Mouse (Mus musculus) midbrain, postnatal 0 days (tissue): Measurements from ENCODE around the gene Aatf. TPM values are rescaled to one million over a fixed set of nuclear protein-coding genes. Genes with fewer than 3 reads are reported as not detected.

Experiments
- ATAC-seq: fragments of 200-750 bp; cut with Nextera tagmentation; 2 replicates; pipeline ENCODE4 v1.8.0; 2017; ENCODE audit warnings: moderate number of reproducible peaks, mild to moderate bottlenecking, moderate TSS enrichment, moderate library complexity; ENCODE audit not compliant: low FRiP score
- DNase-seq: peaks from one replicate; pipeline ENCODE4 v3.0.0-alpha.2; 2015; ENCODE audit warnings: low spot score
- H3K27ac ChIP-seq: fragments of 300-500 bp; sonication (generic); 2 replicates; pipeline ENCODE4 v1.5.1; 2014; ENCODE audit warnings: low read depth, mild to moderate bottlenecking, low read length, mixed read lengths
- H3K27me3 ChIP-seq: fragments of 300-500 bp; sonication (generic); 2 replicates; pipeline ENCODE4 v1.6.1; 2014; ENCODE audit warnings: low read length, control low read depth, mixed read lengths; ENCODE audit not compliant: insufficient read depth
- H3K36me3 ChIP-seq: fragments of 300-500 bp; sonication (generic); 2 replicates; pipeline ENCODE4 v1.6.1; 2014; ENCODE audit warnings: low read length, control low read depth, mixed read lengths; ENCODE audit not compliant: insufficient read depth
- H3K4me1 ChIP-seq: fragments of 300-500 bp; sonication (generic); 2 replicates; pipeline ENCODE4 v1.6.1; 2014; ENCODE audit warnings: mild to moderate bottlenecking, control low read depth, antibody characterized with exemption, low read length, mixed read lengths; ENCODE audit not compliant: insufficient read depth
- H3K4me2 ChIP-seq: fragments of 300-500 bp; sonication (generic); 2 replicates; pipeline ENCODE4 v1.6.1; 2014; ENCODE audit warnings: low read depth, mild to moderate bottlenecking, low read length, mixed read lengths; ENCODE audit not compliant: poor library complexity, severe bottlenecking
- H3K4me3 ChIP-seq: fragments of 300-500 bp; sonication (generic); 2 replicates; pipeline ENCODE4 v1.5.1; 2014; ENCODE audit warnings: low read depth, mild to moderate bottlenecking, low read length, moderate library complexity
- H3K9ac ChIP-seq: fragments of 300-500 bp; sonication (generic); replicated peaks from 2 replicates; pipeline ENCODE4 v1.6.1; 2014; ENCODE audit warnings: mild to moderate bottlenecking, low read length, moderate library complexity, mixed read lengths; ENCODE audit not compliant: poor library complexity, severe bottlenecking
- H3K9me3 ChIP-seq: fragments of 300-500 bp; sonication (generic); 2 replicates; pipeline ENCODE4 v1.6.1; 2016; ENCODE audit warnings: low read length, control low read depth
- CTCF ChIP-seq: IDR thresholded peaks from 2 replicates; pipeline ENCODE4 v1.5.1; 2016; ENCODE audit warnings: antibody characterized with exemption, mild to moderate bottlenecking
- WGBS: fragments of 180-500 bp; shearing (Covaris S2); extraction: QIAGEN DNeasy Blood & Tissue Kit; methylation state at CpG from one replicate; pipeline ENCODE4 v1.1.7; 2014; 5-methylcytosine and 5-hydroxymethylcytosine counted together
- polyA plus RNA-seq: library from polyadenylated mRNA; unstranded; fragments of >200 nt; fragmentation: Nextera tagmentation; extraction: Ambion mirVana; gene quantifications from 2 replicates; pipeline ENCODE4 v1.2.1, GENCODE M21; 2015
- total RNA-seq: library from RNA; depleted of rRNA; stranded (reverse); fragments of >200 nt; gene quantifications from 2 replicates; pipeline ENCODE4 v1.2.3, GENCODE M21; 2014

Gene Aatf
- total and polyA plus RNA-seq, 2 experiments from 2014 or later = 27.3 to 39.2 TPM

DNA sequence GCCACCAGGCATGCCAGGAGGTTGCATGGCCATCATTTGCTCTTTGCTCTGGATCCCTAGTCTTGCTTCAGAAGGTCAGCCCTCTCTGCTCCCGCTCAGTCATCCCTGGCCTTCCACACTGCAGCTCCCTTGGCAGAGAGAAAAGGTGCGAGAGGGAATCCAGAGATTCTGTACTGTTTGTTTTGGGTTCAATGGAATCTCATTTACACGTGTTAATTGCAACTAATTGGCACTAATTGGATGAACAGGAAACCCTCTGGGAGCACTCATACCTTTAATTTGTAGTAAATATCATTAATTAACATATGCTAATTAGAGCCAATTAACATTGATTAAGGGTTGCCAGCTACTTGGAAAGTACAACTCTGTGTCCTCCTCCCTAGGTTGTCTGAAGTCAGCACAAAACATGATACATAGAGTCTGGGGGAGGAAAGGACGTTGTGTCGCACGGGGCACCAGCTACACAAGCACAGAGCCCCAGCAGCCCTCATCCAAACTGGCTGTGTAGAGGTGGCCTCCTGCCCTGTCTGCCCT, 36.0 kb upstream of the Aatf start:
- no peak for ATAC-seq

DNA sequence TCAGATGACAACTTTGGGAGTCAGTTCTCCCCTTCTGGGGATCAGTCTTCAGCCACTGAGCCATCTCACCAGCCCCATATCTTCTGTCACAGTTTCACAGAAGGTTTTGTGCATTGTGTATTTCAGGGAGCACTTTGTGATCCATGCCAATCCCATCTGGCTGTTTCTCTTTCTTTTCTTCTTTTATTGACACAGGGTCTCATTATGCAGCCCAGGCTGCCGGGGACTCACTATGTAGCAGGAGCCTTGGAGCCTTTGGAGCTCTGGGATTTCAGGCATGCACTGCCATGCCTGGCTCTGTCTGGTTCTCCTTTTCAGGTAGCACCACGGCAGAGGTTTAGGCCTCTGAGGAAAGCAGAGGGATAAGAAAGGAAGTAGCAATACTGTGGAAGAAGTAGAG, 35.0 kb upstream of the Aatf start:
- DNase-seq = no peak
- no peaks in the 10 kb centered on the region for H3K36me3 ChIP-seq
- H3K9me3 ChIP-seq = no peaks in the 10 kb centered on the region
- no peak overlapping the region for H3K4me3 ChIP-seq
- no peak overlapping the region for H3K4me2 ChIP-seq
- H3K27me3 ChIP-seq = no peaks in the 10 kb centered on the region
- H3K27ac ChIP-seq = no peak overlapping the region
- no peak overlapping the region for H3K9ac ChIP-seq
- TF ChIP-seq CTCF = no peak
- WGBS = 10% methylated on average over 2 of the region's 2 CpGs
- ATAC-seq = no peak
- H3K4me1 ChIP-seq = no peaks in the 10 kb centered on the region

More for the DNA sequence above, 36.0 kb upstream of the Aatf start:
- Histone ChIP-seq H3K4me1 (no peaks in the 10 kb centered on the region), H3K4me3 (no peak overlapping the region), H3K36me3 (no peaks in the 10 kb centered on the region), H3K27me3 (no peaks in the 10 kb centered on the region), H3K27ac (no peak overlapping the region), H3K9me3 (no peaks in the 10 kb centered on the region), H3K9ac (no peak overlapping the region), H3K4me2 (no peak overlapping the region)
- WGBS = 61% methylated on average over 6 of the region's 6 CpGs
- DNase-seq = no peak
- no peak for TF ChIP-seq CTCF

- H3K9ac ChIP-seq = no peak overlapping the region
- H3K4me1 ChIP-seq = no peaks in the 10 kb centered on the region
- H3K4me2 ChIP-seq = no peak overlapping the region
- DNase-seq (no peak), ATAC-seq (no peak)
- 8% methylated on average over 4 of the region's 4 CpGs for WGBS
- H3K9me3 ChIP-seq = no peaks in the 10 kb centered on the region
- H3K36me3 ChIP-seq = no peaks in the 10 kb centered on the region
- H3K27ac ChIP-seq = 0 out of 2 replicates have a peak overlapping the region, but pooled peaks have one; percentile 6
- H3K4me3 ChIP-seq = no peak overlapping the region
- TF ChIP-seq CTCF = no peak
- no peaks in the 10 kb centered on the region for H3K27me3 ChIP-seq
Observed at GRCm38 (mm10) chr11:84539981-84540380, 26.7 kb upstream of the Aatf start.

- DNase-seq = peak; percentile 66
Observed at GRCm38 (mm10) chr11:84529797-84530703, 16.7 kb upstream of the Aatf start.

DNA sequence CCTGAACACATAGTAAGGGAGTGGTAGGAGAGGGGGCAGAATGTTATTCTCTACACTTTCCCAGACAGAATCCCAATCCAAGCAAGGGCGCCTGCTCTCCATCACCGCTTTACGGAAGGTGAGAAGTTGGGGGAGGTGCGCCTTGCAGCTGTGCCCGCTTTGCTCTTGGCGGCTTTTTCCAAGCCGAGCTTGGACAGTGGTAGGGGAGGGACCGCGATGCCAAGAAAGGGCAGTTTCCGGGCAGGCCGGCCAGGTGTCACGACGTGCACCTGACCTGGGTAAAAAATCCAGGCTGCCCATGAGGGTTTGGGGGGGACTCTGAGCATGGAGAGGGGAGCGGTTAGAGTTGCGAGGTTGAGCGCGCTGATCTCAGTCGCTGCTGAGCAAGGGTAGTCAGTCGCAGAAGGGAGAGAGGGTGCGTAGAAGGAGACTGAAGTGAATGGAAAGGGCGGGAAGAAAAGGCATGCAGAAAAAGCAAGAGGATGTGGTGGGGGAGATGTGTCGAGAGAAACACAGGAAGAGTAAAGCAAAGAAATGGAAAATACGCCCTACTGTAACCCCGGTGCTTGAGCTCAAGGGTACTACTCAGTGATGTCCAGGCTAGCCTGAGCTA, 15.9 kb upstream of the Aatf start:
- DNase-seq (no peak), ATAC-seq (no peak)
- 2% methylated on average over 24 of the region's 24 CpGs for WGBS
- H3K36me3 ChIP-seq = no peaks in the 10 kb centered on the region
- peak overlapping the region; percentile 56; the same call in 1 of the 2 replicates for H3K9ac ChIP-seq
- peak overlapping the region; percentile 44 for H3K4me2 ChIP-seq
- H3K4me1 ChIP-seq = no peaks in the 10 kb centered on the region
- peak overlapping the region; percentile 69 for H3K27ac ChIP-seq
- H3K4me3 ChIP-seq = peak overlapping the region; percentile 23
- peaks cover 22% of the 10 kb centered on the region; the same call in 1 of the 2 replicates for H3K27me3 ChIP-seq
- H3K9me3 ChIP-seq = no peaks in the 10 kb centered on the region
- no peak for TF ChIP-seq CTCF

More at GRCm38 (mm10) chr11:84529797-84530703, 16.7 kb upstream of the Aatf start:
- Histone ChIP-seq H3K9ac (no peak overlapping the region), H3K4me3 (peak overlapping the region; percentile 23; the same call in 1 of the 2 replicates), H3K4me1 (no peaks in the 10 kb centered on the region), H3K4me2 (peak overlapping the region; percentile 44), H3K9me3 (no peaks in the 10 kb centered on the region), H3K36me3 (no peaks in the 10 kb centered on the region), H3K27me3 (peaks cover 22% of the 10 kb centered on the region; the same call in 1 of the 2 replicates), H3K27ac (no peak overlapping the region)
- no peak for ATAC-seq
- WGBS = 12% methylated on average over 14 of the region's 14 CpGs
- TF ChIP-seq CTCF = no peak
